Mouse (Mus musculus): Measurements from ENCODE around the gene Zfp46.

Gene Zfp46

DNA sequence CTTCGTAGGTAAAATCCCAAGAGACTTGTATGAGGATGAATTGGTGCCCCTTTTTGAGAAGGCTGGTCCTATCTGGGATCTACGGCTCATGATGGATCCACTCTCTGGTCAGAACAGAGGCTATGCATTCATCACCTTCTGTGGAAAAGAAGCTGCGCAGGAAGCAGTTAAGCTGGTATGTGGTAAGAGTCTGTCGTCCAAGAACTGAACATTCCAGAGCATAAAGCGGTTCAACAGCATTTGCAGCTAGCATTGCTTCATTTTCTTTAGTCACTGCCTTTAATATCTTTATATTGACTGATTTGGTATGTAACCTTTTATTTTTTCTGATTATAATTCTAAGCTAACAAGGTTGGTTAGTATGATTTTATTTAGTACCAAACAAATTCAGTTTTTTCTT, 42.8 kb downstream of the Zfp46 start:
- no peak for TF ChIP-seq GATA4 (IDR thresholded peaks at IDR 0.05; ENCODE audit: insufficient replicate concordance, low read length)

DNA sequence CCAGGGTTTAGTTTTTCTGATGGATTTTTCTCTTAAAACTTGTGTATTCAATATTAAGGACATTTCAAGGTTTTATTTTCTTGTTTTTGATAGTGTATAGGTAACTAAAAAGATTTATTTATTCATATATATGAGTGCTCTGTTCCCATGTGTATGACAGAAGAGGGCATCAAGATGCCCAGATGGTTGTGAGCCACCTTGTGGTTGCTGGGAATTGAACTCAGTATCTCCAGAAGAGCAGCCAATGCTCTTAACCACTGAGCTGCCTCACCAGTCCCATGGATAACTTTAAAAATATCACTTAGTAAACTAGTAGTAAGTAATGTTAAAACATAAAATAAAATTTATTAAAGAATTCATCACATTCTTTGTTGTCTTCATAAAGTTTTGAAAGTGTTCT, 43.6 kb downstream of the Zfp46 start:
- no peak for TF ChIP-seq GATA4 (IDR thresholded peaks at IDR 0.05; ENCODE audit: insufficient replicate concordance, low read length)

DNA sequence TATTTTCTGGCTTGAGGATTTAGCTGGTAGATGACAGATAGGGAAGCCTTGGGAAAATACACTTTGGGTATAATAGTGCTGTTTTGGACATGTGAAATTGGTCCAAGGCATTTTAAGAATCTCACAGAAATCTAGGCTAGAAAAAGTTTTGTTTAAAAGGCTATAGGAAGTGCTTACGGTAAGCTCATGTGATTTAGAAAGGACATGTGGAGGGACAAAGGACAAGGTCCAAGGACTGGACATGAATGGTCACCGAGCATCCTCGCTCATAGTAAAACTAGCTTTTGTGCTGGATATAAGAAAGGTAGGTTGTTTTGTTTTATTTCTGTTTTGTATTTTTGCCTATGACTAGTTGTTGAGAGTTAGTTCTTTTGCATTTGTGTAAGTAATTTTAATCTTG, 47.2 kb downstream of the Zfp46 start:
- TF ChIP-seq GATA4 (IDR thresholded peaks at IDR 0.05; ENCODE audit: insufficient replicate concordance, low read length) = no peak

DNA sequence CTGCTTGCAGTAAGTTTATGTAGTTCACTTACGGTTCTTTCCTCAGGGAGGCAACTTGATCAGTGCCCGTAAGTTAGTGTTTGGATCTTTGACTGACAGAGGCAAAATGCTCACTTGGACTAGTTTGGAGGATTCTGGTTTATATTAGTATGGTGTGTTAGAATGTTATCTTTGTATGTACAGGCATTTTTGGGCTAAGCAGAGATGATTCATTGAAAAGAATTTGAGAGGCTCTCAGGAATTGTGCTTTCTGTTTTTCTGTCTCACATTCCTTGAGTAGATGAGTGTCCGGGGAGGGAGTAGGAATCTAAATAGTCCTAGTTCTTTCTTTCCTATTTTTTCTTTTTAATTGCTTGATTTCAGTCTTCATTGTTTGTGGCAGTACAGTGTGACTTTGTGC, 48.7 kb downstream of the Zfp46 start:
- TF ChIP-seq GATA4 (IDR thresholded peaks at IDR 0.05; ENCODE audit: insufficient replicate concordance, low read length) = no peak

DNA sequence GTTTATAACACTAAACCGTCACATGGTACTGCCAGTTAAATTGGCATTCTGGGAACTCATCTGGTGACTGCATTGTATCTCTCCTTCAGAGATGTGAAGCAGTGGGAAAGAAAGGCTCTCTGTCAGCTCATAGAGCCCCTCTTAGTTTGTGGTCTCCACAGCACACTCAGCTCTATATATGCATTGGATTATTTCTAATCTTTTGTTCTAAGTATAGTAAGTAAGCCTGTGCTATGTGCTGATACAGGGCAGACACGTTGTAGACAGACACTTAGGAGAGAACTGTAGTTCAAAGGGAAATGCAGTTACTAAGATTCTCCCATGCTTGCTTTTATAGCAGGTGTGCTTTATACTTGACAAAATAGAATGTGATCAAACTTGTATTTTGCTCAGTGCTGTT, 50.6 kb downstream of the Zfp46 start:
- no peak for TF ChIP-seq GATA4 (IDR thresholded peaks at IDR 0.05; ENCODE audit: insufficient replicate concordance, low read length)

DNA sequence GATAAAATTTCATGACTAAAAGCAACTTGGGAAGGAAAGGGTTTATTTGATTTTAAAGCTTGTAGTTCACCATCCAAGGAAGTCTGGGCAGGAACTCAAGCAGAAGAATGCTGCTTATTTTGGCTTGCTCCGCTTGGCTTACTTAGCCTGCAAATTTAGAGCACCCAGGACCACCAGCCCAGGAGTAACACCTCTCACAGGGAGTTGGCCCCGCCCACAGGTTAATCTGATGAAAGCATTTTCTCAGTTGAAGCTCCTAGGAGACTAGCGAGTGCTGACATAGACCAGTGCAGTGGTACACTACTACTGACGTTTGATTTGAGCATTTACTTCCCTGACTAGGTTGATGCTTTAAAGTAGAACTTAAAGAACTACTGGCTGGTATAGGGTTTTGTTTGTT, 52.6 kb downstream of the Zfp46 start:
- no peak for TF ChIP-seq GATA4 (IDR thresholded peaks at IDR 0.05; ENCODE audit: insufficient replicate concordance, low read length)
